Mouse (Mus musculus): ENCODE results near the gene Tex13b.
"Not testable (repeated sequence)": the region's sequence is repeated elsewhere in the genome, so short reads cannot be mapped to it uniquely, and the experiment has no call there.

Tex13b gene

DNA sequence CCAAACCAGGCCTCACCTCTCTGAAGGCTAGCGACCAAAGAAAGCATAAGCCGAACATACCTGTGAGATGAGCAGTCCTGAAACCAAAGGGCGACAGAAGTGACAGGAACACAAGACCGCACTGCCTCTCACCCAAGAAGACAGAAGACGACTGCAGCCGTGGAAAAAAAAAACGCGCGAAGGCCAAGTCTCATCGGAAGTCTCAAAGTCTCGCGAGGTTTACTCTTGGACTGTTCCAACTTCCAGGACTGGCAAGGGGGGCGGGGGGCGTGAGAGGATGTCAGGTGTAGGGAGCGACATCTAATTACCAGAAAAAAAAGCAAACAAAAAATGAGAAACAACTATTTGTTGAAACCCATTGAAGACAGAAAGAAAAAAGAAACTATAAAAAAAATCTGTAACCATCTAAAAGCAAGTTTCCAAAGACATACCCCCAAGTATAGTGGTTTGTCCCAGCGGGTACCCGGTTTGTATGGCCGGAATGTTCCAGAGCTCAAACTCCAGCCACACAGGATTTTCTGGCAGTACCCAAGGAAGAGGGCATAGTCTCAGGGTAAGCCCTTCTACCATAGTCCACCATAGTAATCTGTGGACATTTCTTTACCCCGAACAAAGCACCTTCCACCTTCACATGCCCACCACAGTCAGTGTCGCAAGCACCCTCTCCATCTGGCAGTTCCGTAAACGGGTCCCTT is at the start of gene Tex13b:
TSS of gene Tex13b (minus strand) at position 122 of the 695 bp plus-strand sequence.
- DNase-seq: no peak

DNA sequence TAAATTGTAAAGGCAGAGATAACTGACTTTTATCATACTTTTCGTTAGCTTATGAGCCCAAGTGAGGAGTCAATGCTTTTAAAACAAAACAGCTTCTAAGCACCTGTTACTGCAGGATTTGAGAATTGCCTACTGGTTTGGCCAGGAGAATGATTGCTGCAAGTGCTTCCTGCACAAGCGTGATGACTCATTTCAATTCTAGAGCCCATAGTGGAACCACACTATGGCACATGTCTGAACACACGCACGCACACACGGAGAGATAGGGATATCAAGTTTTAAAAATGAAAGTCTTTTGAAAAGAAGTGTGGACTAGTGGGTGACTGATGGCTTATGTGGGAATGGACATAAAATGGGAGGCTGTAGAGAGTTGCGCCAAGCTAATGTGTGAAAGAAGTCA is 49.5 kb upstream of the Tex13b start:
- no peak for DNase-seq

- peak; percentile 5 for DNase-seq
Observed at GRCm38 (mm10) chrX:140857445-140857844, 44.2 kb upstream of the Tex13b start.

DNA sequence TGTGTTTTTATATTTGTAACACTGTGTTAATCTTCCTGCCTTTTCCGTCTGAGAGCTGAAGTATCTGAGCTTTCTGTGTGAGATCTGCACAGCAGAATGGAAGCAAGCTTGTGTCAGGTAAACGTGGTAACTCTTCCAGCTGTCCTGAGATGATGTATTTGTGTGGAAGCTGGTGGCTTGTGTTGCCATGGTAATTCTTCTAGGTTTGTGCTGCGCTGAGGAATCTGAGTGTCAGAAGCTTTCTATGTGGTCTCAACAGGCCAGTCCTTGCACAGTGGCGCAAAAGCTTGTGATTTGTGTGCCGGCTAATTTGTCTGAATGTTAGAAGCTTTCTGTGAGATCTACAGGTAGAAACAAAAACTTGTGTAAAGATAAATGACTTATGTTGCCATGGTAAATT is 43.8 kb upstream of the Tex13b start:
- not testable (repeated sequence) for DNase-seq

GRCm38 (mm10) chrX:140854561-140854960 is 41.3 kb upstream of the Tex13b start:
- no peak for DNase-seq

DNA sequence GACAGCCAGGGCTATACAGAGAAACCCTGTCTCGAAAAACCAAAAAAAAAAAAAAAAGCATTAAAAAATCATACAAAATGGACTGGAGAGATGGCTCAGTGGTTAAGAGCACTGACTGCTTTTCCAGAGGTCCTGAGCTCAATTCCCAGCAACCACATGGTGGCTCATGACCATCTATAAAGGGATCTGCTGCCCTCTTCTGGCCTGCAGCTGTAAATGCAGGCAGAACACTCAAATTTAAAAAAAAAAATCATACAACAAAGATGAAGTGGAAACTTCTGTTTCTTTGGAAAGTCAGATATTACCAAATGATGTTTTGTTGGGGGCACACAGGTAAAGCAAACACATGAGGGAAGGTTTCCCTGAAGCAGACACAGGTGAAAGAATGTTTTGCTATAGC is 32.2 kb upstream of the Tex13b start:
- not testable (repeated sequence) for DNase-seq

DNA sequence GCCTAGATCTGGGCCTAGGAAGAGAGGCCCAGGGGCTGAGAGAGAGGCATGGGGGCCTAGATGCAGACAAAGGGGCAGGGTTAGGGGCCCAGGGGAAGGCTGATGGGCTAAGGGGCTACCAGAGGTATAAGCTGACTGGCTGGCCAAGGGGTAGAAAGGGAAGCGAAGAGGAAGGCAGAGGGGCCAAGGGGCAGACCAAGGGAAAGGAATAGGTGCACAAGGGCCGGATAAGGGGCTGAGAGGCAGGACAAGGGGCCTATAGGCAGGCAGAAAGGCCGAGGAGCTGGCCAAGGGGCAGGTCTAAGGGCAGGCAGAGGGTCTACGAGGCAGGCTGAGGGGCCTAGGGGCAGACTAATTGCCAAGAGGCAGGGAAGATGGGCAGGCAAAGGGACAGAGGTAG is 26.7 kb upstream of the Tex13b start:
- DNase-seq: no peak

GRCm38 (mm10) chrX:140838077-140838476 is 24.8 kb upstream of the Tex13b start:
- DNase-seq: no peak

DNA sequence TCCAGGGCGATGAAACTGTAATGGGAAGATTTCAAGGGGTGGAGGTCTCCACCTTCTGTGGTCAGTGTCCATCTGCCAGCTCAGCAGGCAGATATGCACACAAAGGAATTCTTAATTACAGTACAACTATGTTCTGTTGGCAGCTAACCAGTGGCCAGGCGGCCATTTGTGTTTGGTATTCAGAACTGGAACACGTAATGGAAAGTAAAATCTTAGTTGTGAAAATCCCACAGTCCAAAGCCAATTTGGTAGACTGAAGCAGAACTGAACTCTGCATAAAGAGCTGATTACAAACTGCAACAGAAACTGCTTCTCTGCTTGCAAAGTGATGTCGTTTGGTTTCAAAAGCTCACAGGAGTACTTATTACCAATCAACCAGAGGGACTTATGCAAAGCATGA is 18.5 kb upstream of the Tex13b start:
- DNase-seq: no peak

- no peak for DNase-seq
Observed at GRCm38 (mm10) chrX:140822295-140822694, 9.1 kb upstream of the Tex13b start.

GRCm38 (mm10) chrX:140805340-140805739 is 7.9 kb downstream of the Tex13b start:
- no peak for DNase-seq

DNA sequence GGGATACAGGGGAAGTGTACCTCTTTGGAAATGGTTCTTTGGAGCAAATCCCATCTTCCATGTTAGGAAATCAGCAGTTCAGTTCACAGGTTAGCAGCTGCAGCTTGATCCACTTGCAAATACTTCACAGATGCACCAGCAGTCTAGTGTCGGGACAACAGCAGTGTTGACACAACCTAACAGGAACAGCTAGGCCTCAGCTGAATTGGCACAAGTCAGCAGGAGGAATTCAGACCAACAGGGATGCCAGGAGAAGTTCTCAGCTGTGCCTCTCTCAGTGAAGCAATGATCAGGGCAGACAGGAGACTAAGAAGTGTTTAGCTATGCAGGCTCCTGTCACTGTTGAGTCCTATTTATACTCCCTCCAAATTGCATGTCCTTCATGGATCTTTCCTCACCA is 43.4 kb downstream of the Tex13b start:
- DNase-seq: no peak

Data from cerebellum, adult 9-10 months (tissue).